Mouse (Mus musculus) myocyte (in vitro differentiated cells): Measurements from ENCODE around the gene Mocs1.

ENCODE experiments used
- CEBPB ChIP-seq: IDR thresholded peaks from 2 replicates; pipeline ENCODE4 v1.6.1; 2011; ENCODE audit warnings: mild to moderate bottlenecking, moderate library complexity; ENCODE audit not compliant: poor library complexity, insufficient read depth, severe bottlenecking
- MAX ChIP-seq: IDR thresholded peaks from one replicate; pipeline ENCODE4 v1.6.1; 2011; ENCODE audit warnings: low read depth, mild to moderate bottlenecking, control low read depth
- POLR2A ChIP-seq: IDR thresholded peaks from one replicate; pipeline ENCODE4 v1.6.1; 2011; ENCODE audit warnings: low read depth, mild to moderate bottlenecking, control low read depth, moderate library complexity; ENCODE audit not compliant: insufficient read length
- POLR2AphosphoS2 ChIP-seq: IDR thresholded peaks from one replicate; pipeline ENCODE4 v1.6.1; 2011; ENCODE audit warnings: low read depth, control low read depth; ENCODE audit not compliant: insufficient read length
- TCF12 ChIP-seq: IDR thresholded peaks from one replicate; pipeline ENCODE4 v1.6.1; 2011; ENCODE audit warnings: mild to moderate bottlenecking, control low read depth; ENCODE audit not compliant: poor library complexity, insufficient read depth, severe bottlenecking
- USF1 ChIP-seq: IDR thresholded peaks from one replicate; pipeline ENCODE4 v1.6.1; 2011; ENCODE audit warnings: low read depth, mild to moderate bottlenecking, control low read depth, moderate library complexity

GRCm38 (mm10) chr17:49449230-49449608 lies 21.1 kb downstream of the Mocs1 start:
- TF ChIP-seq POLR2A (no peak), MAX (no peak), CEBPB (no peak), POLR2AphosphoS2 (no peak), USF1 (no peak), TCF12 (no peak)
